Mouse (Mus musculus): Measurements from ENCODE around the gene Arid5b.

Gene Arid5b

GRCm38 (mm10) chr10:68240804-68241485 is 37.6 kb downstream of the Arid5b start:
- in situ Hi-C loops (cut with MboI; ENCODE audit: low pct_unique_long_range_greater_than_20kb in 1 of 2, low sequenced_read_pairs in 2 of 2, unreplicated experiment in 1 of 2): no loop called here

DNA sequence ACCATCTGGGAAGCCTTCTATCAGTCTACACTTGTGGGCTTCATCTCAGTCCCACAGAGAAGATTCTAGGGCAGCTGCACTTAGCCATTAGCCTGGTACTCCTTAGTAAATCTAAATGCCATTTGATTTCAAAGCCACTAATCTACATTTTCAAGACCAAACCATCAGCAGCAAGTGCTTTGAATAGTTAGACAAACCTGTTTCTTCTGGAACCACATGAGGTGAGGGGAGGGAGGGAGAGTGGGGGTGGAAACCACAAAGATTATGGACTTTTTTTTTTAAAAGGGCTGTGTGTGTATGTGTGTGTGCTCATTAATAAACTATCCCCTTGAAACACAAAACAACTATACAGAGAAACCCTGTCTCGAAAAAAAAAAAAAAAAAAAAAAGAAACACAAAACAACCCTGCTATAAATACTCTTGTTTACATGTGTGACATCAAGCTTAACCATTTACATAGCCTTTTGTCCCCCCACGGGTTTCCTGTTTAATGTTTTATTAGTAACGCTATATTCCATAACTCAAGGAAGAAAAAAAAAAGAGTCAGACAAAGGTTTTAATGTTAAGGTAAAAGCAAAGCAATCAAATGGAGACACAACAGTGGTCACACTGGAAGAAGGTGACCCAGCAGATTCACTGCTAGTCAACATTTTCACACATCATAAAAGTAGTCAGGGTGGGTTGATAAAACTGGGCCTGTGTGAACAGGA is 38.3 kb downstream of the Arid5b start:
- in situ Hi-C loops (cut with MboI; ENCODE audit: low pct_unique_long_range_greater_than_20kb in 1 of 2, low sequenced_read_pairs in 2 of 2, unreplicated experiment in 1 of 2): no loop called here

DNA sequence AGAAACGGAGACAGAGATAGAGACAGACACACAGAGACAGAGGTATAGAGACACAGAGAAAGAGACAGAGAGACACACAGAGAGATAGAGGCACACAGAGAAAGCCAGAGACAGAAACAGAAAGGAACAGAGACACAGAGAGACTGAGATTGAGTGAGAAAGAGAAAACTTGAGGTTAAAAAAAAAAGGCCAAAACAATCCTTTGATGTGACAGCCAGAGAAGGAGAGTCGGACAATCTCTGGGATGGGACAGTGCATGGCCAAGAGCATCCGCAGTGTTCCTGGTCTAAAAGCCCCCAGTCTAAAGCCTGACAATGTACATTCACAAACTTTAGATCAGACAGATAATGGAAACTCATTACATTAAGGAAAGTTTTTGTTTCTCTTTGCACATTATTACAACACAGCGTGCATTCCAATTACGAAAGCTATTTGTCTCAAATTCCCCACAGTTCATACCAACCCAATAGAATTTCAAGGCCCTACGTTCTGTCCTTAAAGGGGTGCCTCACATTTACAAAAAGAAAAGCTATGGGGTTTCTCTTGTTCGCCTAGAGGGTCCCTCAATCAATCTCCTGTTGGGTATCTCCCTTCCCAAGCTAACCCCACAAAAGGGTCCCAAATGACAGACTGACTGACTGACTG is 39.0 kb downstream of the Arid5b start:
- in situ Hi-C loops (cut with MboI; ENCODE audit: low pct_unique_long_range_greater_than_20kb in 1 of 2, low sequenced_read_pairs in 2 of 2, unreplicated experiment in 1 of 2): no loop called here

DNA sequence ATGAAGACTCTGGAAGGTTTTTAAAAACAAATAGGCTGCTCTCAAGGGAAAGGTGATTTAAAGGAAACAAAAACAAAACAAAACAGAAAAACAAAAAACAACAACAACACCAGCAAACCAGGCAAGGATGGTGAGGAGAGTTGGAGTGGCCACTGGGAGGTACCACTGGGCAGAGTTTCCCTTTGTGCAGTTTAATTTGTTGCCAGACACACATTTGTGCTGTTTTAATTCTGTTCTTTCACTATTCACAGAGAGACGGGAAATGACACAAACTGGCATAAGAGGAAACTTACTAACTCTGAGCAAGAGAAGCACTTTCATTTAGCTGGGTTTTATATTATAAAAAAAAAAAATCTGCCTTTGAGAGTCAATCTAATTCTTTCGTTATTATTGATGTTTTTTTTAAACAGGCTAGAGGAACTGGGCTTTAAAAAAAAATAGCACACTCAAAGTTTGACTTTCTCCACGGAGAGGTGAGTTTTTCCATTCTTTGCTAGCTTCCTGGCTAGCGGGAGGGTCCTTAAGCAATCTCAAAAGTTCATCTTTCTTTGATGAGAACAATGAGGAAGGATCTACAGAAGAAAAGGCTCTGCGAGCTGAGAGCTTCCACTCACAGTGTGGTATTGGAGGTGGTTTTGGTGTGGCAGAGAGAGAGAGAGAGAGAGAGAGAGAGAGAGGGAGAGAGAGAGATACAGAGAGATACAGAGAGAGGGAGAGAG is 39.7 kb downstream of the Arid5b start:
- in situ Hi-C loops (cut with MboI; ENCODE audit: low pct_unique_long_range_greater_than_20kb in 1 of 2, low sequenced_read_pairs in 2 of 2, unreplicated experiment in 1 of 2): no loop called here

- in situ Hi-C loops (cut with MboI; ENCODE audit: low pct_unique_long_range_greater_than_20kb in 1 of 2, low sequenced_read_pairs in 2 of 2, unreplicated experiment in 1 of 2): no loop called here
Observed at GRCm38 (mm10) chr10:68238182-68238581, 40.4 kb downstream of the Arid5b start.

- in situ Hi-C loops (cut with MboI; ENCODE audit: low pct_unique_long_range_greater_than_20kb in 1 of 2, low sequenced_read_pairs in 2 of 2, unreplicated experiment in 1 of 2): no loop called here
Observed at GRCm38 (mm10) chr10:68236956-68237455, 41.5 kb downstream of the Arid5b start.

- in situ Hi-C loops (cut with MboI; ENCODE audit: low pct_unique_long_range_greater_than_20kb in 1 of 2, low sequenced_read_pairs in 2 of 2, unreplicated experiment in 1 of 2): no loop called here
Observed at GRCm38 (mm10) chr10:68231385-68232182, 47.0 kb downstream of the Arid5b start.

GRCm38 (mm10) chr10:68230653-68231384 is 47.7 kb downstream of the Arid5b start:
- in situ Hi-C loops (cut with MboI; ENCODE audit: low pct_unique_long_range_greater_than_20kb in 1 of 2, low sequenced_read_pairs in 2 of 2, unreplicated experiment in 1 of 2): no loop called here

DNA sequence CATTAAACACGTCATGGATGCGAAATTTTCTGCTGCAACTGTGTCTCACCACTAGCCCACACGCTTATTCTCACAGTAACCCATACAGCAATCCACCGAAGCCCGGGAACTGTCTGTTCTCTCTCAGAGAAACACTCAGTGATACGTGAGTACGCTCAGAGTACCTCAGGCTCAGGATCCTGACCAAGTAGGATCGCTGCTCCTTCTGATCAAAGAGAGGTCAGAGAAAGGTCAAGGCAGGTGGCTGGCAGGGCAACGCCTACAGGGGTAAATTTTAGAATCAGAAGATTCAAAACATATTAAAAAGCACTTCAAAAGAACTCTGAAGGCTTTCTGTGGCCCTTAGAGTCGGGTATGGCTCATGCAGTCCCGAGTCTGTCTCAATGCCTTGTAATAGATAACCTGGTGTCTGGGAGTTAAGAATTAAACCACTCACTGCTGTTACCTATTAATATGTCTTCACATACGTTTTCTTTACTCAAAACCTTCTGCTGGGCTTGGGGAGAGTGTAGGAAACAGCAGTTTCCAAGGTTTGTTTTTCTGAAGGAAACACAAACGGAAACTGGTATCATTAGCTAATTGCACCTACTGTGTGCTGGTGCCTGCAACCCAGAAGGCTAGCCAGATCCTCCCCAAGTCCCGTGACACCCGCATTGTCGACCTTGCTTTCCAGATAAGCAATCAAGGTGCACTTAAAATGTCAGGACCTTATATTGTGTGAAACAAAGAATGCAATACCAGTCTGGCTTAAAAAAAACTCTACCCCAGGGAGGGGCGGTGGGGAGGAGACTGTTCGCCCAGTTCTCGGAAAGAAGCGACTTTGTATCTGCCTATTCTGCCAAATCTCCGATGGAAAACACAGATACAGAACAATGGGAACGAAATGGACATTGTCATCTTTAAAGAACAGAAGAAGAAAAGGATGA is 48.6 kb downstream of the Arid5b start:
- in situ Hi-C loops (cut with MboI; ENCODE audit: low pct_unique_long_range_greater_than_20kb in 1 of 2, low sequenced_read_pairs in 2 of 2, unreplicated experiment in 1 of 2): loop anchor here in 1 of 2 experiments (10.0 kb wide), 1 partner anchor 45 kb away; the partner anchor contains the start of gene Arid5b

GRCm38 (mm10) chr10:68222676-68223075 is 55.9 kb downstream of the Arid5b start:
- in situ Hi-C loops (cut with MboI; ENCODE audit: low pct_unique_long_range_greater_than_20kb in 1 of 2, low sequenced_read_pairs in 2 of 2, unreplicated experiment in 1 of 2): loop anchor here in 1 of 2 experiments (10.0 kb wide), 1 partner anchor 52 kb away; the partner anchor contains the start of gene Arid5b

GRCm38 (mm10) chr10:68222012-68222411 is 56.5 kb downstream of the Arid5b start:
- in situ Hi-C loops (cut with MboI; ENCODE audit: low pct_unique_long_range_greater_than_20kb in 1 of 2, low sequenced_read_pairs in 2 of 2, unreplicated experiment in 1 of 2): loop anchor here in 1 of 2 experiments (10.0 kb wide), 1 partner anchor 53 kb away; the partner anchor contains the start of gene Arid5b

DNA sequence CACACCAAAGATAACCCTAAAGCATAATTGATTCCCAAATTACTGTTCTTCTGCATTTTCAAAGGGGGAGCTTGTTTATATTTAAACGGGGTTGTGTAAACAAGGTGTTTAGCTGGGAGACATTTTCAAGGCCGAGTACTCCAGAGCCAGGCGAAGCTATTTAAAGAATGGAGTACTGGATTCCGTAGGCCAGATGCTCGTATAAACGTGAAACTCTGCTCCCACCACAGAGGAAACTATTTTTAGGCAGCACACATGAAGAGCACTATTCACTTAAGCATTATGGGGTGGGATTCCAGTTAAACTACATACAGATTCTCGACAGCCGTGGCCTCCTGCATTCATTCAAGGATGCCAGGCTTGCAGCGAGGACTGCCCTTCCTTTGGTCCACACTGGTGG is 59.2 kb downstream of the Arid5b start:
- in situ Hi-C loops (cut with MboI; ENCODE audit: low pct_unique_long_range_greater_than_20kb in 1 of 2, low sequenced_read_pairs in 2 of 2, unreplicated experiment in 1 of 2): no loop called here

DNA sequence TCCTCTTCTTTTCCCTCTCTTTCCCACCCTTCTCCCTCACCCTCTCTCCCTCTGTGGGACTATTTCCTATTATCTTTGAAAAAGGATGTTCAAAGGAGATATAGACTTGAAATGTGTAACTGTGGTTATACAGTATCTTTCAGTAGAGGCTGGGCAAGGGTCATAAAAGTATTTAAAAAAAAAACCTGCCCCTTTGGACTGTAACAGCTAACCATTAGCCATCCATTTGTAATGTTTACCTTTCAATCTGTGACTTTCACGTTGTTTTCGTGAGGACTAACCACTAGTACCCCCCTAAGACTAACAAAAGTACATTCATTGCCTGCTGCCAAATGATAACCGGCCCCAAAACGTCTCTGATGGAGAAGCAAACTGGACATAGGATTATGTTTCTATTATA is 59.9 kb downstream of the Arid5b start:
- in situ Hi-C loops (cut with MboI; ENCODE audit: low pct_unique_long_range_greater_than_20kb in 1 of 2, low sequenced_read_pairs in 2 of 2, unreplicated experiment in 1 of 2): no loop called here

DNA sequence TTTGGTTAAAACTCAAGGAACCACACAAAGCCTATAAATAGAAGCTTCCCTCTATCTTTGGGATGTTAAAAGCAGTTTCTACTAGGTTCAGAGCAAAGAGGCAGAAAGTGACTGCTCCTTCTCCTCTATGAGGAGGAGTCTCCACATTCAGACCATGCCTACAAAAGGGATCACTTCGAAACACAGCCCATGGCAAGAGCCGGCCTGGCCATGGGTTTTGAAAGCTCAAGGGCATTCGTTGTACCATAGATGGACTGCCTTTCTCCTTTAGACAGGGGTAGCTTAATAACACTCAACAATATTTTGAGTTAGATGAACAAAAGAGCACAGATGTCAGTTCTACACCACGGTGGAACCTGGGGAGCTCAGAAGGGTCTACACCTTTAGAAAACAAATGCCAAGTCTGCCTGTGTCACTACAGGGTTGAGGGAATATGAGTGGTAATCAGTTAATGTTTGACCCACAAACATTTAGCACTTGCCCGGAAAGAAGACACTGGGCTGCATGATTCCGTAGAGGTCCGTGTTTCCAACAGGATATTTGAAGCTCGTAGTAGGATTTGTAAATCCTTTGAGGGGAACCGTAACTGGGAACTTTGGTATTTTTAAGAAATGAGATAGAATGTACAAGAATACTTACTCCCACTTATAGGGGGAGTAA is 63.6 kb downstream of the Arid5b start:
- in situ Hi-C loops (cut with MboI; ENCODE audit: low pct_unique_long_range_greater_than_20kb in 1 of 2, low sequenced_read_pairs in 2 of 2, unreplicated experiment in 1 of 2): no loop called here

DNA sequence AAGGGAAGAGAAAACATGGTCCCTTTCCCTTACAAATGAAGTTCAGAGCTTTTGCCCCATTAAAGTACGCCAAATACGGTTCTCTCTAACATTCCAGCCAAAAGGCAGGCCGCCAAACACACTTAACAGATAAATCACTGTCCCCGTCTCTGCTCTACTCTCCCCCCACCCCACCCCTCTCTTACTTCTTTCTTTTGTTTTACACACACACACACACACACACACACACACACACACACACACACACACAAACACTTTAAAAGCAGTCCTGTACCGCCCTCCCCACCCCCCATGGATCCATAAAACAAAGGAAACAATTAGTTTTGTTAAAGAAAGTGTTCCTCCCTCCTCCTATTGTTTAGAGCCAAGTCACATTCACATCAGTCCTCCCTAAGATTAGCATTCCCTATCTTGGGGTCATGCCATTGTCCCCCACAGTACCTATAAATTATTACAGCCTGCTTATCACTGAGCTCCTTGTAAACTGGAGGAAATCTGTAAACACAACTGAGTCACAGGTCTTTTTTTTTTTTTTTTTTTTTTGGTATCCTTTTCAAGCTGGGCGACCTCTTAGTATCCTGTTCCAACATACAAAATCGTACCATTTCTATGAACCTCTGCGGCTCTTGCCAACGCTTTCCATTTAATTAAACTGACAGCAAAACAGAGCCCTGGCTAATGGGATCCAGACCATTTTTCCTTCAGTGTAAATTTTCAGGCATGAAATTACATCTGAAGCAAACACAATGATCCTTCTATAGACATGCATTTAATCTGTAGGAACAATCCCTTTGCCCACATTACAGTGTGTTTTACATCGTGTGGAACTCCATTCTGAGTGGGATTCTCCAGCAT is 66.3 kb downstream of the Arid5b start:
- in situ Hi-C loops (cut with MboI; ENCODE audit: low pct_unique_long_range_greater_than_20kb in 1 of 2, low sequenced_read_pairs in 2 of 2, unreplicated experiment in 1 of 2): no loop called here

All from mouse embryonic stem cell (cell line).